Mouse (Mus musculus) liver, embryonic 14.5 days (tissue): Measurements from ENCODE around the gene Macf1.

ENCODE experiments used
- CTCF ChIP-seq: IDR thresholded peaks from 2 replicates; pipeline ENCODE4 v1.5.1; 2016; ENCODE audit warnings: antibody characterized with exemption, low read depth, control low read depth
- EP300 ChIP-seq: IDR thresholded peaks from 2 replicates; pipeline ENCODE4 v1.6.1; 2016; ENCODE audit warnings: antibody characterized with exemption, low read depth

GRCm38 (mm10) chr4:123611241-123611640 lies 72.9 kb downstream of the Macf1 start:
- TF ChIP-seq CTCF (no peak), EP300 (no peak)
